Mouse (Mus musculus) cerebellum, adult 11-12 months (tissue): ENCODE measurements around the gene Ybx2.
A peak's percentile ranks its signal among the peaks of the same experiment; 100 is the strongest.
"Not testable (repeated sequence)": the region's sequence is repeated elsewhere in the genome, so short reads cannot be mapped to it uniquely, and the experiment has no call there.

ENCODE experiments used
- DNase-seq: peaks from one replicate; pipeline ENCODE4 v3.0.0; 2022

The Ybx2 gene

DNA sequence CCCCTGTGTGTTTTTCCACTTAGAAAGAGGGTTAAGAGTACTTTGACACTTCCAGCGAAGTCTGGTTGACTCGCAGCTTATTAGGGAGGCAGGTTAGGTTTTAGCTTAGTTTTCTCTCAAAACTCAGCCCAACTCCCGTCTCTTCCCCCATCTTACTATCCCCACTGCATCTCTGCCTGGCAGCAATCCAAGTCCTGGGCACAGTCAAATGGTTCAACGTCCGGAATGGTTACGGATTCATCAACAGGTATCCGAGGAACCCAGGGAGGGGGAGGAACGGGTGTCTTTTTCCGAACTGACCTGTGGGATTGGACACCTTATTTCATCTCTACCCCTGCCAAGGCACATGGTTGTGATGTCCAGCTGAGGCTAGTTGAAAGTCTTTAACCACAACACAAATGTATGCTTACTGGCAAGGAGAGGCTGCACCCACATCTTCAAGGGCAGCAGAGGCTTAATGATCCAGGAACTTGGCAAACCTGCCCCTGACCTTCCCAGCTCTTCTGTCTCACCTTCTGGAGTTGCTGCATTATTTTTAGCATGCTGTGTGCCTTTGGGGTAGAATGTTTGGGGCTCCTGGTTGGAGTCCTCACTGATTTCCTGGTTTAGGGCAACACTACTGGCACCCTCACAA lies 1.2 kb downstream of the Ybx2 start:
- DNase-seq: no peak

DNA sequence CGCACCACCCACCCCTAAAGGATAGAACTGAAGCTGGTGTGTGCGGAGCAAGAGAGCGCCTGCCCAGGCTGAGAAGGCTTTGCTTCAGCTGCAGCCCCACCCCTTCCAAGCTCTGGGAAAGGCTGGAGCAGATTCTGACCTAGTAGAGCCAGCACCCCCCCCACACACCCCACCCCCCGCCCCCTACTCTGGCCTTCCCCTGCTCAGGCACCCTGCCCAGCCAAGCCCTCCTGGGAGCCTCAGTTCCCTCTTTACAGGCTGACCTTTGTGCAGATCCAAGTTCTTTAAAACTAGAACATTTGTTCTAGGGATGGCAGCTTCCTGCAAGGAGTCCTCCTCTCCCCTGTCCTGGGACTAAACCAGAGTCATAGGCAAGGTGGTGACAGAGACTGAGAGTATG lies 1.8 kb downstream of the Ybx2 start:
- DNase-seq: no peak

DNA sequence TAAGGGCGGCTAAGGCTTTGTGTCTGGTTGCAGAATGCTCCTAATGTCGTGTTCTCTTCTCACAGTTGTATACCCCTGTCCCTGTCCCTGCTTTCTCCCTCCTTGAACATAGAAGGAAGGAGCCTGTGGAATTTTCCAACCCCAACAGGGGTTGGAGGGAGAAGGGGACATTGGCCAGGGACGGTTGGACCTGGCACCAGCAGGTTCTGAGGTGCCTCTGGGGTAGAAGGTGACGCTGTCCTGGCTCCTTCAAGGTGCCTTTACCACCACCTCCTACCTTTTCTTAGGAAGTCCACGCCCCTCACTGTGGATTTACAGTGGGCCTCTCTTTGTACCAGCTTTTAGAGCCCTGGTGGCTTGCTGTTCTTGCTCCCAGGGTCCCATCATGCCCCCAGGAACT lies 2.2 kb downstream of the Ybx2 start:
- DNase-seq: no peak

DNA sequence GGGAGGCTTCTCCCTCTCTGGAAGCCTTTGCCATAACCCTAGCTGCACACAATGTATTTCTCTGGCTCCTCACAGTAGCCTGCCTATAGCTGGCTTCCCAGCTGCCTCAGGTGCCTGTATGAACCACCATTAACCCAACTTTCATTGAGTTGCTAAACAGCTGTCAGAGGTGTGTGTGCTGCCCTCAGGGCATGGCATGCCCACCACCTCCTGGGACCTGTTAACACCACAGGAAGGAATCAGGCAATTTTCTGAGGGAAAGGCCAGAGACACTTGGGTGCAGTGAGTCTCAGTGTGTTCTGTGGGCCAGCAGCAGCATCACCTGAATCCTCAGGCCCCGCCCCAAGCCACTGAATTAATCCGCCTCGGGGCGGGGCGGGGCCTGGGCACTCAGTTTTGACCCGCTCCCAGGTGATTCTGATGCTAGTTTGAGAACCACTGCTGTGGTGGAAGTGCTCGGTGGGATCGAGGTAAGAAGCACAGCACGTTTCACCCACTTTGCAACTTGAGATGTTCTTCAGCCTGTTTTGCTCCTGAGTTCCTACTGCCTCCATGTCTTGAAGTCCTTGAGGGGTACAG lies 2.9 kb downstream of the Ybx2 start:
- no peak for DNase-seq

- no peak for DNase-seq
Observed at GRCm38 (mm10) chr11:69939181-69939580, 3.6 kb downstream of the Ybx2 start.

- no peak for DNase-seq
Observed at GRCm38 (mm10) chr11:69939731-69940130, 4.1 kb downstream of the Ybx2 start.

GRCm38 (mm10) chr11:69940962-69941361 lies 5.4 kb downstream of the Ybx2 start:
- DNase-seq: no peak

- DNase-seq: no peak
Observed at GRCm38 (mm10) chr11:69945216-69945615, 9.6 kb downstream of the Ybx2 start.

GRCm38 (mm10) chr11:69945997-69946891 lies 10.6 kb downstream of the Ybx2 start:
- no peak for DNase-seq

DNA sequence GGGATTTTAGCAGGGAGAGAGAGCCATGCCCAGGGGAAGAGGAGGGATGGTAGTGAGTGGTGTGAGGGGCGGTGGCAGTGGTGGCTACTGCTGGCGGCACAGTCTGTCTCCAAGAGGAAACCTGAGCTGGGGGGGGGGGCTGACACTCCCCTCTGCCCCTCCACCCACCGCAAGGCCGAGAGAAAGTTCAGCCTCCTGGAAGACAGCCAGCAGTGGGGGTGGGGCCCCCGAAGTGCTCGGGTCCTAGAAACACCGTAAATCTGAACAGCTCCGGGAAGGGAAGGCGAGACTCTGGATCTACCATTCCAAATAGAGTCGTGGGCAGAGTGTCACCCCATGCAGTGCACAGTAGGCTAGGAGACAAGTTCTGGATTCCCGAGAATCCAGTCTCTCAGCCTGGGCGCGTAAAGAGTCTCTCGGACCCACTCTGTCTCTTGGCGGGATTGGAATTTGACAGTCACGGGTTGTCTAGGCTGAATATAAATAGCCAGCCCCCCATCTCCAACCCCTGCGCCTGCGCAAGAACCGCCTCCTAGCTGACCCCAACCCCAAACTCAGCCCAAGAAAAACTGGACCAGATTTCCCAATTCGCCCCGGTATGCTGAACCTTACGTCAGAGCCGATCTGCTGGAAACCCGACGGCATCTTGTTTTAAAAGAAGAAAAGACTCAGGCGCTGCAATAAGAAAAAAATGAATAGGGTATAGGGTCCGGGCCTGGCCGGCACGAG lies 11.9 kb downstream of the Ybx2 start:
- no peak for DNase-seq

GRCm38 (mm10) chr11:69948066-69948762 lies 12.6 kb downstream of the Ybx2 start, which contains the start of gene Slc2a4:
Gene Slc2a4 (minus strand): TSS chr11:69948188.
- peak; percentile 53 for DNase-seq

DNA sequence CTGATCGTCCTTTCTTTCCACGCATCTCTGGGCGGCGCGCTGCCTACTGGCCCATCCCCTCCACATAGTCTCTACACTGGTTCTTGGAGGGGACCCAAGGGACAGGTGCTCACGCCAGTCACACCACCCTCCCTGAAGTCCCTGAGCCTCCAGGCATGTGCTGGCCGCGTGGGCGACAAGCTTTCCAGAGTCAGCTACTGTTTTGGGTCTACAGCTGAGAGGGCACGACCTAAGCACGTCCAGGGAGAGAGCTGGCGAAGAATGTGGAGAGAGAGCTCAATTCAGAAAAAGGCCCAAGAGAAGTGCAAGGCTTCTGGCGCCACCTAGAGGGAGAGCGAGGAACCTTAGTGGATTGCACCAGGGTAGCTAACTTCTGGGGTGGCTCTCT lies 13.2 kb downstream of the Ybx2 start:
- DNase-seq: peak; percentile 68

GRCm38 (mm10) chr11:69950807-69951459 lies 15.3 kb downstream of the Ybx2 start:
- DNase-seq: no peak

GRCm38 (mm10) chr11:69952274-69952673 lies 16.7 kb downstream of the Ybx2 start:
- no peak for DNase-seq

GRCm38 (mm10) chr11:69953267-69953915 lies 17.8 kb downstream of the Ybx2 start:
- no peak for DNase-seq

GRCm38 (mm10) chr11:69955618-69956017 lies 20.0 kb downstream of the Ybx2 start:
- DNase-seq: not testable (repeated sequence)

DNA sequence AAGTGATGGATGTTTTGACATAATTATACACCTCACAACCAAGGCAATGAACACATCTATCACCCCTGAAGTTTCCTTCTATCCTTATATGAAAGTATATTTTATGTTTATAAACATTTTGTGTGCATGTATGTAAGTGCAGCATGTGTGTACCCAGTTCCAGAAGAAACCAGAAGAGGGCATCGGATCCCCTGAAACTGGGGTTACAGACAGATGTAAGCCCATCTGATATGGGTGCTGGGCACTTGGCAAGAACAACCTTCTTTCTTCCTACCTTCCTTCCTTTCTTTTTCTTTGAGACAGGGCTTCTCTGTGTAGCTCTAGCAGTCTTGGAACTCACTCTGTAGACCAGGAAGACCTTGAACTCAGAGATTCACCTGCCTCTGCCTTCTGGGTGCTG lies 20.6 kb downstream of the Ybx2 start:
- DNase-seq: no peak

GRCm38 (mm10) chr11:69960616-69961015 lies 25.0 kb downstream of the Ybx2 start:
- DNase-seq: no peak

DNA sequence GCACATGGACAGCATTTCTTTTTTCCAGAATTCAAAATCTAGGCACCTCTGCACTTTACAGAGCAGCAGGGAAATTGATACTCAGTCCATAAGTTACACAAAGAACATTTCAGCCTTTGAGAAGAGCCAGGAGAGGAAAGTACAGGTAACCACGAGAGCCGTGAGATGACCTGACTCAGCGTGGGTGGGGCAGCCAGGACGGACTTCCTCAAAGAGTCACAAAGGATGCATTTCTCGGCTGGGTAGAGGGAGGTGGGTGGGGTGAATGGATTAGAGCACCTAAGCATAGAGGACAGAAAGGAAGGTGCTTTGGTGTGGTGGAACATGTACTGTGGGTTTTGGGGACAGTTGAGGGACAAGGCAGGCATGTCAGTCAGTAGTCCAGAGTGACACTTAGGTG lies 26.2 kb downstream of the Ybx2 start:
- DNase-seq: no peak

DNA sequence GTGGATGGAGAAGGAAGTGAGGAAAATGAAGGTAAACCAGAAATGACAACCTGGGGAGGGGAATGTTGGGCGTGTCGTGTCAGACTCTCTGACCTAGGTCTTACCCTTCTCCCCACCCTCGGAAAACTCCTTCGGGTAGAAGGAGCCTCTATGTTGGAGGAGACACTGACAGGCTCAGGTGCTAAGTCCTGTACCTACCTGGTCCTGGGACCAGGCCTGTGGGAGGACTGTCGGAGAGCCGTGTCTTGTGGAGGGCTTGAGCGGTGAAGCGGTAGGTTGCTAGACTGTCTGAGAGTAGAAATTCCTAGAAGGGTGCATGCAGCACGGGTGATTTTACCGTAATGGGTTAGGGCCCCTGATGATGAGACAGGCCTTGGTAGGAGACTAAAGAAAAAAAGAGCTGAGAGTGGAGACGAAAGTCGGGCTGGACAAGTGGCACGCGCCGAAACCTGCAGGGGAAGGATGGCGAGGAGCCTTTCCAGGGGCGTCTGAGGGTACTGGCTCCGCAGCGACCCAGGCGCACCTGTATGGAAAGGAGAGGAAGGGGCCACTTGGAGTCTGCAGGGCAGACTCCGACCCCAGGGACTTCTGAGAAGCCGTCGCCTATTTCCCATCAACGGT lies 29.2 kb downstream of the Ybx2 start, which contains the start of gene Cldn7:
TSS of gene Cldn7 (plus strand) at position 130 of the 621 bp plus-strand sequence.
- no peak for DNase-seq
